Mouse (Mus musculus): ENCODE results near the gene Macrod2.

Macrod2 gene

DNA sequence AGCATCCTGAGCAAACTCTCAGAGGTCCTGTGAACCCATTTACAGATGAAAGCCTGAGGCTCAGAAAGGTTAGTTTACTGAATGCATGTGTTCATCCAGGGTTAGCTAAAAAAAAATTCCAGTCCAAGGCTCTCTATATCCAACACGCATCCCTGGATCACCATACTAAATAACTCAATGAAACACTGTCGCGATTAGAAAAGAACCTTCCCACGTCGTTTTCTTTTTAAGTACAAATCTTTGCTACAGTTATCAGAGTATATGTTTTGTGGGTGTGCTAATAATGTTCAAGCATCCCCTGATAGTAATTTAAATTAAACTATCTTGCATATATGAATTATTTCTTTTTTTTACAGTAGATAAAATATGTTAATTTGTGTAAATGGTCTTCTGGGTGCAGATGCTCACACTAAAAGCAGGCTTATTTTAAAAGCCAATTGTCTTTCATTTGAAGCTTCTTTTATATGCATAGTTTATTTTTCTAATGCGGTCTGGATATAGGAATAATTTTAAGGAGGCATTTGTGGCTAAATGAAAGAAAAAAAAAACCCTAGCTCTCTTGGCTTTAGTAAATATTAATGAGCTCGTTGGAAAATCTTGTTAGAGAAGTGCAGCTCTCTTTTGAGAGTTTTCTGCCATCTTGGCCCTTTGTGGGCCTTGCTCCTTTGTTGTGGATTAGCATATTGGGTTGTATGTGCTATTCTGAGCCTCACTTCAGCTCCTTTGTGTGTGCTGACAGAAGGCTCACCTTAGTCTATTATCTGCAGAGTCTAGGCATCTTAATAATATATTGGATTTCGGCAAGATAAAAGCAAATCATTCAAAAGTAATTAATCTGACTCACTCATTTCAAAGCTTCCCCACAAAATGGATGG is 679.1 kb downstream of the Macrod2 start:
- DNase-seq (ENCODE audit: low spot score): no peak

DNA sequence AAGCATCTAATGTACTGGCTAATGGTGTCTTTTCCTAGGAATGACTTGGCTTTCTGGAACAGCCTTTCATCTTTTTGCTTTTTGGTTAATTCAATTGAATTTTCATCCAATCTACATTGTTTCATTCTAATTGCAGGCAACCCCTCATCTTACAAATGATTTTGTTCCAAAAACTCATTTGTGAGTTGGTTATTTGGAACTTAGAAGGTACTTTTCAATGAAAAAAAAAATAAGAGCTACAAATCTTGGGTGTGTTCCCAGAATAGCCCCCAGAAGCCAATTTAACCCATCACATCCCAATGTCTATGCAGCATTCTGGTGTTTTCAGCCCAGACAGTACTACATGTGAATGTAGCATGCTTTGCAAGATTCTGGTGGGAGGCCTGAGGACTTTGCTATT is 683.1 kb downstream of the Macrod2 start:
- DNase-seq (ENCODE audit: low spot score): no peak

- DNase-seq (ENCODE audit: low spot score): no peak
Measured at GRCm38 (mm10) chr2:141091320-141091719, 696.2 kb downstream of the Macrod2 start.

DNA sequence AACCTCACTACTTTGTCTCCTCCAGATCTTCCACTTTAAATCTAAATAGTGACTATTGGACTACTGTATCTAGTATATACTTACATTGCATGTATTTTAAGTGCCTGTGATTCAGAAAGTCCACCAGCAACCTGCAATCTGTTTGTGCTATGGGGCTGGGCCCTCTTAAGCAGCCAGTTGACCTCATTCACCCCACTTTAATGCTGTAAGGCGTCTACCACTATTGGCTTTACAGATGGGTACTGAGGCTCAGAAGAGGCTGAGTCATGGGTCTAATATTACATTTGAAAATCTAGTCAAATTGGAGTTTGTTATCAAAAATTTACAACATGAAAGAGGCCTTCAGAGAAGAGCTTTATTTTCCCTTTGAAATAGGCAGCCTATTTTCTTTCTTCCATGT is 722.5 kb downstream of the Macrod2 start:
- DNase-seq (ENCODE audit: low spot score): no peak

- no peak for DNase-seq (ENCODE audit: low spot score)
Measured at GRCm38 (mm10) chr2:141123875-141124274, 728.8 kb downstream of the Macrod2 start.

GRCm38 (mm10) chr2:141125638-141126037 is 730.5 kb downstream of the Macrod2 start:
- no peak for DNase-seq (ENCODE audit: low spot score)

DNA sequence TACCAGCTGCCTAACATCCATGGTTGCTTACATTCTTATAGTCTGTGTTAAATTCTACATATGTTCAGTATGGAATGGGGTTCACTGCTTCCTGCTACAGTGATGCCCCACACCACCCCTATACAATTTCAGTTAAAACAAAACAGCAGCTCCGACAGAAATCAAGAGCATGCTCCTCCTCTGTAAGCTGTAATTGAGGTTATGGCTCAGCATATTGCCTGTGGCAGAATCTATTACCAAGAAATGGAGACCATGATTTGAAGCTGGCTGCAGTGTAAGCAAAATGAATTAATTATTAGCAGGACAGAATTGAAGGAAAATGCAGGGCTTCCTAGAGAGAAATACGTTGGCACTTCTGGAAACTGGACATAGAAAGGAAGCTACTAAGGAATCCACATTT is 747.2 kb downstream of the Macrod2 start:
- no peak for DNase-seq (ENCODE audit: low spot score)

DNA sequence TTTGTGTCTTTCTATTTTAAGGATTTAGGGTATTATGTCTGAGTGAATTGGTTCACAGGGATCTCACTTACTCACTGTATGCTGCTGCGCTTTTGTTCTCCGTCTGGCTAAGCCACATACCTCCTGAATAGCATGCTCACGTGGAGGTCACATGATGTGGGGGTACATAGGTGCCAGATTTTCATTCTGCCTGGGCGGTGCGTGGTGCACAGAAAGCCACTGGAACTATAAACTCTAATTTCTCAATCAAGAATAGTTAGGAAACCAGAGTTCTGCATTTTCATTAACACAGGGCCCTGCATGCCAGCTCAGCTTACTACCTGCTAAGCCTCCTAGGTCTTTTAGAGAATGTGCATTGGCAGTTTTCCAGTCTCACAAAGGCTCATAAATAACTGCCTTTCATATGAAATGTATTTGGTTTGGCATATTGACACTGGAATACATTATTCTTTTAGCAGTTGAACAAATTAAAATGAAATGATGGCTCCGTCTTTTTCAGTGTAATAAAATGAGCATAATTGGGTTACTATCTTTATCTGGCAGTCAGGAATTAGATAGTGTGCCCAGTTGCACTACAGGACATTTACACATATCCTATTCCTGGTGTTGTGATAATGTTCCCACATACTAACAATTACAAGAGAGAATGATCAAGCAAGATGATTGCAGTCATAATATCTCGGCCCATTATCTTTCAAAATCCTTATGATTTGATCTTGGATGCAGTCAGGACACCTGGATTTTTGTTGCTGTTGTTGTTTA is 757.1 kb downstream of the Macrod2 start:
- DNase-seq (ENCODE audit: low spot score): no peak

DNA sequence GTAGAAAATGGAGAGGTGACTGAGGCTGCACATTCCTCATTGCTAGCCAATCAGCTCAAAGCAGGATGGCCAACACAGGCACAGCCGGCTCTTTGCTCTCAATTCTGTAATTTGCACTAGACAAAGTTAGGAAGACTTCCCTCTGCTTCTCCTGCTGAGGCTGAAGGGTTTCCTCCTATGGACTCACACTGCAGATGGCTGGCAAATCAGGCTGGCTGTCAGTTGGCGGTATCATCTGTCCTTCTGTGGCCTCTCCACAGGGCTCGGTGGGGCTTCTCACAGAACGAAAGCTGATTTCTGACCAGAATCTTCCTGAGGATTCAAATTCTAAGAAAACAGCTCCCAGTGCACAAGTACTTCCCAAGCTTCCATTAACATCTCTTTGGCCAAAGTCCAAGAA is 760.9 kb downstream of the Macrod2 start:
- no peak for DNase-seq (ENCODE audit: low spot score)

DNA sequence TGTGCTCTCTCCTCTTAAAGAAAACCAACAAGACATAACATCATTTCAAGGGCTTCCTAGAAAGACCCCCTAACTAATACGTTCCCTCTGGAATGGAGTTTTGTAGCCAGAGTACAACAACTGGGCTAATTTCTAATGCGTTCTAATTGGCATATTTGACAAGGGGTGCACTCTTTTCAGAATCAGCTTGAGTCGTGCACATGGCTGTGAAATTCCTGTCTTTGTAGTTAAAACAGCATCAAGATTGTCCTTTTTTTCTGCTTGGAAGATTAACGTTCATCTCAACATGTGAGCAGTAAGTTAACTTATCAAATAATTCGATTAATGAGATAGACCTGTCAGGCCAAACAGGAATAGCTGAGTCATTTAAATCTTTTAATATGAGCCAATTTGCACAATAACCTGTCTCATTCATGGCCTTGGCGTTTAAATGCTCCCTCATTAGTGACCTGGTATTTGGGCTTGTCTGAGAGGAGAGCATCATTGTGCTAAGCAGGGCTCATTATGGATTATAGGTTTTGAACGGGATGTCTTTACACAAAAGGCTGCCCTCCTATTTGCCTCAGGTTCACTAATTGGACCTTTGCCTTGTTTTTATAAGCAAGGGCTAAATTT is 762.0 kb downstream of the Macrod2 start:
- DNase-seq (ENCODE audit: low spot score): no peak

DNA sequence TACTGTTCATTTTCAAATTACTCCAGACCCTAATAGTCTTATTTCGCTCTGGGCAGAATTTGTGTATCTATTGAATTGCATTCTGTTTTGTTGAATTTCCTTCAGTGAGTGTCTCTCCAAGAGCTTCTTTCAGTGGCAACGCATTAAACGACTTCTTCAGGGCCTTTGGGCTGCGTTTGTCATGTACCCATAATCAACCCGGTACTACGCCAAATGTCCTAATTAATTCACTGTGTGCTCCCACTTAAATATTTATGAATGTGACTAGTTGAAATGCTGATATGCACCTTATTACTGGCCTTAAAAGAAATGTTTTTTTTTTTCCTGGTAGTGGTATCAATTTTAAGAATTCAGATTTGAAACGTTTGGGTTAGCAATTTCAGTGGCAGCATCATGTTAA is 763.1 kb downstream of the Macrod2 start:
- no peak for DNase-seq (ENCODE audit: low spot score)

DNA sequence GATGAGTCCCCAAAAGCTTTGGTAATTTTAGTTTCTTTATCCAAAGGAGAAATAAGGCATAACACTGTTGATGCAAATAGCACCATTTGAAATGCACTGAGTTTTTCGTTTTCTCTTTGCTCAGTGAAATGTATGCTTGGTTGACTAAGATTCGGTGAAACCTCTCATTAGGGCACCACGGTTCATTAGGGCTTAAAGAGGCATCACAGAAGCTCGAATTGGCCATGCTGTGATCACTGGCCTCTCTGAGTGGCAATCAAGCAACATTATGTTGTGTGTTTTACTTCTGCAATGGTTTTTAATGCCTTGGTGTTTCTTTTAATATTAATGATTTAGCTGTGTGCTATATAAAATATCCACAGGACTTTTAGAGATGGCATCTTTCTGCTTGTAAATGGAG is 768.8 kb downstream of the Macrod2 start:
- no peak for DNase-seq (ENCODE audit: low spot score)

GRCm38 (mm10) chr2:141169586-141169985 is 774.5 kb downstream of the Macrod2 start:
- DNase-seq (ENCODE audit: low spot score): no peak

DNA sequence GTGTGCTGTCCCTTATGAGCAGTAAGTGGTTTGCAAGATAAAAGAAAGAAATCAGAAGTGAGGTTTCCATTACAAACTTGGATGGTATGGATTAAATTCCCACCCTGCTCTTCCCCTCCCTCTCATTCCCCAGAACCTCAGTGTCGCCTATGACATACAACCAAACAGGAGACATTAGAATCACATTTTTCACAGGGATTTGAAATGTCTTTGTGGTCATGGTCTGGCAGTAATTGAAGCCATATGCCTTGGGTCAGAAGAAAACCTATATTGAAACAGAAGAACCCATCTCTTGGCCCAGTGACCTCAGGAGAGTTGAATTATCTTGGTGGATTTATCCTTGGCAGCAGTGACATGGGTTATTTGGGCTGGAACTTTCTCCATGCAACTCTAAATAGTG is 778.1 kb downstream of the Macrod2 start:
- DNase-seq (ENCODE audit: low spot score): no peak

DNA sequence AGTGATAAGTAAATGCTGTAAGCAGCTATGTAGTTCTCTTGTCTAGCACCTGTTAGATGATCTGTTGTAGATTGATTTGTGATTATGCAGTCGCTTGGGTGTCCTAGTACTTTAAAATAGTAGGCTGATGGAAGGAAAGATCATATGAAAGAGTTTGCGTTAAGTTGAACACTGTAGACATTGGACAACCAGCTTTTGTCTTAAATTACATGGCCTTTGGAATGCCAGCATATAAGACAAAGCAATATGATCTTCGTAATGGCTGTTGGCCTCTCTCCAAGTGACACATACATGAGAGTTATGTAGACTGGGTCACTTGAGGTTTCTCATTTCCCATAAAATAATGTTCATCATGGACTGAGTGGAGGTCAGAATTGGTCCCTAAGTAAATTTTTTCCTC is 778.5 kb downstream of the Macrod2 start:
- DNase-seq (ENCODE audit: low spot score): no peak

- DNase-seq (ENCODE audit: low spot score): no peak
Measured at GRCm38 (mm10) chr2:141180656-141181055, 785.5 kb downstream of the Macrod2 start.

DNA sequence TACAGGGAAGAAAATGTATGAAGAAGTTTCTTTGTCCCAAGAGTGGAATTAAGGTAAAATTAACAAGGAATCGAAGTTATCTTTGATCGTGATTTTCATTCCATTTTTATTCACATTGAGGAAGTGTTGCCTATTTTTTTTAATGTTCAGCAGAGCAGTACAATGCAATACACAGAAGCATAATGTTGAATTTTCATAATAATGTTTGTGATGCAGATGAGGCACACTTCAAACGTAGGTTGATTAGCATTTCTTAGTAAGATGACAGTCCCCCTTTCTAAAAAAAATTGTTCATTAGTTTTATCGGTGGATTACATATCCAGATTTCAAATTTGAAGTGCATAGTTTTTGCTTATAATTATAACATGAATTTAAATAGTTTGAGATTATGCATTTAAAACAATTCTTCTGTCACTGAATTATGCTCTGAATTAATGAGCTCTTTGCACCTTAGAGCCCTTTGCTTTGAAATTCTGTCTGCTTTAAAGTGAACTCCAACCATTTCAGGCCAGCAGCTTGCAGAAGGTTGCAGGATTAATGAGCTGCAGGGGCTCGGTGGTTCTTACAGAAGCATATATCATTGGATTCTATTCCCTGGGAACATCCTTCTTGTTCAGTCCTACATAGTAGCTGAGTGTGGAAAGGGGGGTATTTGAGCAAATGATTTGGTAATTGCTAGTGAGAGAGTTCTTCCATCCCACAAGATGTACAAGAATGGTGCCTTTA is 787.1 kb downstream of the Macrod2 start:
- no peak for DNase-seq (ENCODE audit: low spot score)

DNA sequence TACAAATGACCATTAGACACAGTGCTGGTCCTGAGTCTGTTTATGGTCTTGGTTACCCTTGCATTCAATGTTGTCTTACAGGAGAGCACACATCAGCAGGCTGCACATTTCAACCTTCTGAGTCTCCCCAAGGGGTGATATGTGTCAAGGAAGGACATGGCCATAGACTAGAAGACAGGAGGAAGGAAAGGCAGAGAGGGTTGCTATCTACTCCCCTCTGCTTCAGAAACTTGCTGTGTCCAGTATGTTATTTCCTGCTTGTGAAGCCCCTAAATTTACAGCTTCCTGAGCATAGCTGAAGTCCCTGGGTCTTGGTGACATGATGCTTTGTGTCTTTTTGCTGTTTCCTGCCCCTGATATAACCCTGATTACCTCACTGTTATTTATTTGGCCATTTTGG is 799.4 kb downstream of the Macrod2 start:
- DNase-seq (ENCODE audit: low spot score): no peak

GRCm38 (mm10) chr2:141200481-141200880 is 805.4 kb downstream of the Macrod2 start:
- no peak for DNase-seq (ENCODE audit: low spot score)

GRCm38 (mm10) chr2:141201303-141202014 is 806.4 kb downstream of the Macrod2 start:
- no peak for DNase-seq (ENCODE audit: low spot score)

DNA sequence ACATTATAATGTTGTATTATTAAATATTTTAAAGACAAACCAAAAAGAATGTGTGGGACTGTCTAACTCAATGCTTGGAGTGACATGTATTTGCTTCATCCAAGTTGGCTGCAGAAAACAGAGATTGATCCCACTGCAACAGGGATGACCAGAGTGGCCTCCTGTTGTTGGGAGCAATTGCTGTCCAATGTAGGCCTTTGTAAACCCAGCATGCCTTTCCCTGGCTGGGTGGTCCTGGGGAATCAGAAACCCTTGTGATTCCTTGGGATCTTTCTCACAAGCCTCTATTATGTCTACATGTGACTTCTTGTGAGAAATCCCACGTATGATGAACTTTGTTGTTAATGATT is 806.9 kb downstream of the Macrod2 start:
- no peak for DNase-seq (ENCODE audit: low spot score)

DNA sequence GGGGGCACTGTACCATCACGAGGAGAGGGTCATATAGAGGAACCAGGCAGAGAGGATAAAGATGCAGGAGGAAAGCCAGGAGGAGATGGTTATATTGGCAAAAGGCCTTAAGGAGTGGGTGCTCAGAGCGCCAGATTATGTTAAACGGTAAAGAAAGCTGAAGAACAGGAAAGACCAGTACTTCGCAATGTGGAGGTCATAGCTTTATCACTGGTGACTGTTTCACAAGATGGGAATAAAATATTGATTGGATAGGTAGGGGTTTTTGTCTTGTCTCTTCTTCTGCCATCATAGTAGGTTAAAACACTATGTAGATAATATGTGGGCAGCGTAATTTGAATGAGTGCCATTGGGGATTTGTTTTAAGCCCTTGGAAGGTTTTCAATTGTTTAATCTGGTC is 816.2 kb downstream of the Macrod2 start:
- no peak for DNase-seq (ENCODE audit: low spot score)

Data from testis, postnatal 14 days (tissue).